Mouse (Mus musculus) liver, postnatal 0 days (tissue): ENCODE results near the gene Tcl1b3. TPM values are rescaled to one million over a fixed set of nuclear protein-coding genes. Genes with fewer than 3 reads are reported as not detected.

Source experiments
- ATAC-seq: fragments of 200-750 bp; cut with Nextera tagmentation; 2 replicates; pipeline ENCODE4 v1.8.0; 2017; ENCODE audit warnings: mild to moderate bottlenecking, moderate library complexity
- DNase-seq: peaks from one replicate; pipeline ENCODE4 v3.0.0-alpha.2; 2016
- H3K27ac ChIP-seq: fragments of 300-500 bp; sonication (generic); 2 replicates; pipeline ENCODE4 v1.5.1; 2014; ENCODE audit warnings: antibody characterized with exemption, moderate library complexity, mild to moderate bottlenecking, low read depth
- H3K27me3 ChIP-seq: fragments of 300-500 bp; sonication (generic); 2 replicates; pipeline ENCODE4 v1.6.1; 2014; ENCODE audit warnings: low read length, control low read depth, mixed read lengths; ENCODE audit not compliant: insufficient read depth
- H3K36me3 ChIP-seq: fragments of 300-500 bp; sonication (generic); replicated peaks from 2 replicates; pipeline ENCODE4 v1.6.1; 2014; ENCODE audit warnings: mild to moderate bottlenecking, control low read depth, low read length, moderate library complexity, mixed read lengths; ENCODE audit not compliant: insufficient read depth
- H3K4me1 ChIP-seq: fragments of 300-500 bp; sonication (generic); 2 replicates; pipeline ENCODE4 v1.6.1; 2014; ENCODE audit warnings: antibody characterized with exemption, mild to moderate bottlenecking, control low read depth; ENCODE audit not compliant: insufficient read depth
- H3K4me2 ChIP-seq: fragments of 300-500 bp; sonication (generic); 2 replicates; pipeline ENCODE4 v1.6.1; 2014; ENCODE audit warnings: low read depth, mild to moderate bottlenecking, low read length, moderate library complexity, mixed read lengths
- H3K4me3 ChIP-seq: fragments of 300-500 bp; sonication (generic); 2 replicates; pipeline ENCODE4 v1.5.1; 2014; ENCODE audit warnings: low read depth, low read length
- H3K9ac ChIP-seq: fragments of 300-500 bp; sonication (generic); replicated peaks from 2 replicates; pipeline ENCODE4 v1.6.1; 2014; ENCODE audit warnings: mild to moderate bottlenecking, moderate library complexity
- H3K9me3 ChIP-seq: fragments of 300-500 bp; sonication (generic); 2 replicates; pipeline ENCODE4 v1.6.1; 2016; ENCODE audit warnings: mild to moderate bottlenecking, control low read depth, low read length, mixed read lengths
- CTCF ChIP-seq: sonication (generic); IDR thresholded peaks from 2 replicates; pipeline ENCODE4 v1.5.1; 2016; ENCODE audit warnings: antibody characterized with exemption, low read depth
- EP300 ChIP-seq: IDR thresholded peaks from 2 replicates; pipeline ENCODE4 v1.6.1; 2016; ENCODE audit warnings: antibody characterized with exemption, low read depth, mild to moderate bottlenecking
- WGBS: fragments of 180-500 bp; shearing (Covaris S2); extraction: QIAGEN DNeasy Blood & Tissue Kit; methylation state at CpG from one replicate; pipeline ENCODE4 v1.1.7; 2014; ENCODE audit not compliant: insufficient replicate concordance; 5-methylcytosine and 5-hydroxymethylcytosine counted together
- polyA plus RNA-seq: library from polyadenylated mRNA; unstranded; fragments of >200 nt; fragmentation: Nextera tagmentation; extraction: Ambion mirVana; gene quantifications from 2 replicates; pipeline ENCODE4 v1.2.1, GENCODE M21; 2015

Tcl1b3 gene
- polyA plus RNA-seq, 1 experiment from 2014 or later: not detected

GRCm38 (mm10) chr12:105207071-105207470, 16.2 kb downstream of the Tcl1b3 start:
- DNase-seq (no peak), ATAC-seq (no peak)
- no peaks in the 10 kb centered on the region for H3K4me1 ChIP-seq
- no peaks in the 10 kb centered on the region for H3K27me3 ChIP-seq
- no peaks in the 10 kb centered on the region for H3K36me3 ChIP-seq
- H3K27ac ChIP-seq: no peak overlapping the region
- H3K4me3 ChIP-seq: no peak overlapping the region
- no peak overlapping the region for H3K4me2 ChIP-seq
- 79% methylated on average over 1 of the region's 1 CpGs for WGBS
- H3K9me3 ChIP-seq: no peaks in the 10 kb centered on the region
- TF ChIP-seq EP300: no peak
- no peak for TF ChIP-seq CTCF
- no peak overlapping the region for H3K9ac ChIP-seq

GRCm38 (mm10) chr12:105208441-105208840, 17.6 kb downstream of the Tcl1b3 start:
- TF ChIP-seq CTCF: no peak
- TF ChIP-seq EP300: no peak
- Histone ChIP-seq H3K27me3 (no peaks in the 10 kb centered on the region), H3K4me3 (no peak overlapping the region), H3K36me3 (no peaks in the 10 kb centered on the region), H3K4me1 (no peaks in the 10 kb centered on the region), H3K27ac (no peak overlapping the region), H3K9ac (no peak overlapping the region), H3K9me3 (no peaks in the 10 kb centered on the region), H3K4me2 (no peak overlapping the region)
- WGBS: 77% methylated on average over 1 of the region's 1 CpGs
- ATAC-seq (no peak), DNase-seq (no peak)

- DNase-seq: no peak
- no peak overlapping the region for H3K27ac ChIP-seq
- ATAC-seq: no peak
- H3K27me3 ChIP-seq: no peaks in the 10 kb centered on the region
- H3K4me3 ChIP-seq: no peak overlapping the region
- no peak overlapping the region for H3K9ac ChIP-seq
- no peaks in the 10 kb centered on the region for H3K4me1 ChIP-seq
- no peaks in the 10 kb centered on the region for H3K36me3 ChIP-seq
- WGBS: 80% methylated on average over 7 of the region's 7 CpGs
- H3K4me2 ChIP-seq: no peak overlapping the region
- H3K9me3 ChIP-seq: no peaks in the 10 kb centered on the region
- no peak for TF ChIP-seq CTCF
- no peak for TF ChIP-seq EP300
Observed at GRCm38 (mm10) chr12:105209231-105209630, 18.4 kb downstream of the Tcl1b3 start.

- no peaks in the 10 kb centered on the region for H3K9me3 ChIP-seq
- no peaks in the 10 kb centered on the region for H3K4me1 ChIP-seq
- no peak overlapping the region for H3K4me2 ChIP-seq
- 81% methylated on average over 7 of the region's 7 CpGs for WGBS
- no peak overlapping the region for H3K27ac ChIP-seq
- TF ChIP-seq CTCF (no peak), EP300 (no peak)
- H3K4me3 ChIP-seq: no peak overlapping the region
- H3K9ac ChIP-seq: no peak overlapping the region
- no peaks in the 10 kb centered on the region for H3K36me3 ChIP-seq
- DNase-seq (no peak), ATAC-seq (no peak)
- H3K27me3 ChIP-seq: no peaks in the 10 kb centered on the region
Observed at GRCm38 (mm10) chr12:105217101-105217760, 26.4 kb downstream of the Tcl1b3 start.

GRCm38 (mm10) chr12:105222601-105223319, 31.9 kb downstream of the Tcl1b3 start, which contains the start of gene Tcl1:
Gene Tcl1 (minus strand): TSS chr12:105222793.
- no peak within 1 kb of the TSS for H3K27ac ChIP-seq
- no peaks in the 10 kb centered on the region for H3K27me3 ChIP-seq
- TF ChIP-seq EP300: no peak
- no peak for TF ChIP-seq CTCF
- no peak within 1 kb of the TSS for H3K4me2 ChIP-seq
- no peaks in the 10 kb centered on the region for H3K9me3 ChIP-seq
- H3K36me3 ChIP-seq: no peaks in the 10 kb centered on the region
- ATAC-seq (no peak), DNase-seq (no peak)
- no peaks in the 10 kb centered on the region for H3K4me1 ChIP-seq
- no peak within 1 kb of the TSS for H3K9ac ChIP-seq
- WGBS: 76% methylated on average over 22 of the region's 22 CpGs
- H3K4me3 ChIP-seq: no peak within 1 kb of the TSS

GRCm38 (mm10) chr12:105224621-105225320, 33.9 kb downstream of the Tcl1b3 start:
- Histone ChIP-seq H3K4me2 (no peak overlapping the region), H3K27me3 (no peaks in the 10 kb centered on the region), H3K4me3 (no peak overlapping the region), H3K4me1 (no peaks in the 10 kb centered on the region), H3K27ac (no peak overlapping the region), H3K9ac (no peak overlapping the region), H3K36me3 (no peaks in the 10 kb centered on the region), H3K9me3 (no peaks in the 10 kb centered on the region)
- 51% methylated on average over 16 of the region's 16 CpGs for WGBS
- DNase-seq: no peak
- no peak for TF ChIP-seq CTCF
- TF ChIP-seq EP300: no peak
- no peak for ATAC-seq
